In the genomic region with DNA sequence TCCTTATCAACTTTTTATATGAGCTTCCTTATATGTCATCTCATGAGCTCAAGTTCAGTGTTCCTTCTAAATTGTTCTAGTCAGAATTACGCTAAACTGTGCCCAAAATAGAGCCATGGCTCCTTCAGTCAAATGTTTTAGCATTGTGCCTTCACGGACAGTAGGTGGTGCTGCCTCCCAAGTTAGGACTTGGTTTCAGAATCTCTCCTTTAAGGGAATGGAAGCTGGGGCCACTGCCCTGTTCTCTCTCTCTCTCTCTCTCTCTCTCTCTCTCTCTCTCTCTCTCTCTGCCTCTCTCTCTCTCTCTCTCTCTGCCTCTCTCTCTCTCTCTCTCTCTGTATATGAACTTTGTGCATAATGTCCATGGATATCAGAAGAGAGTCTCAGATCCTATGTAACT, we compare ENCODE assay signal across 9 mouse cellular contexts. TPM values are rescaled to one million over a fixed set of nuclear protein-coding genes. Genes with fewer than 3 reads are reported as not detected.
DNase-seq lines count a peak whose midpoint lies in the region; ATAC-seq and TF ChIP-seq lines count a peak whose summit lies in the region.
"Had no signal": no experiment of that assay in that cellular context is flagged by ENCODE, and none has a peak within 500 bp of the region (broad histone marks: within the 10 kb centered on the region; RNA-seq: fewer than 3 reads in every experiment).

No protein-coding gene starts in this region.

- H3ac ChIP-seq in C2C12 (ENCODE audit: control insufficient read depth, insufficient read length, low read depth), result no peak overlapping the region

- no peak overlapping the region for H3K4me2 ChIP-seq in midbrain, embryonic 13.5 days (replicated peaks)

- no peaks in the 10 kb centered on the region for H3K27me3 ChIP-seq in C2C12 (ENCODE audit: control insufficient read depth, insufficient read depth, insufficient read length)
- H3K27me3 ChIP-seq in midbrain, embryonic 13.5 days, result peaks cover 4% of the 10 kb centered on the region; the same call in 1 of the 2 replicates

- peak; percentile 8 for DNase-seq in gastrocnemius, adult 18-20 months (ENCODE audit: low spot score)
- no peak for DNase-seq in gastrocnemius, postnatal 36 days
- DNase-seq in adrenal gland, postnatal 10 days, result peak; percentile 58
- DNase-seq in forelimb bud, embryonic 11.5 days (ENCODE audit: low read depth, low spot score), result peak; percentile 43
- DNase-seq in left cerebral cortex, postnatal 10 days (ENCODE audit: extremely low spot score in 1 of 2, low spot score in 2 of 2), result peak; percentile 20 to 36
- peak; percentile 31 for DNase-seq in thymus, postnatal 25 days

- peak; percentile 38 for TF ChIP-seq CTCF in C2C12 (IDR thresholded peaks at IDR 0.05; ENCODE audit: control insufficient read depth, insufficient read depth, insufficient read length)

- WGBS in midbrain, embryonic 13.5 days, result 15% methylated on average over 2 of the region's 2 CpGs

- H3K27ac ChIP-seq in midbrain, embryonic 13.5 days, result no peak overlapping the region

- H3K4me1 ChIP-seq in midbrain, embryonic 13.5 days (replicated peaks), result no peaks in the 10 kb centered on the region

- H3K4me3 ChIP-seq in C2C12 (ENCODE audit: insufficient read depth, poor library complexity, severe bottlenecking), result no peak overlapping the region
- H3K4me3 ChIP-seq in midbrain, embryonic 13.5 days (replicated peaks), result no peak overlapping the region

- H3K36me3 ChIP-seq in C2C12 (ENCODE audit: control insufficient read depth, insufficient read depth), result no peaks in the 10 kb centered on the region
- no peaks in the 10 kb centered on the region for H3K36me3 ChIP-seq in midbrain, embryonic 13.5 days

- peak; percentile 60; the same call in 1 of the 2 replicates for ATAC-seq in midbrain, embryonic 13.5 days

- H3K9ac ChIP-seq in midbrain, embryonic 13.5 days (replicated peaks), result no peak overlapping the region

- no peaks in the 10 kb centered on the region for H3K9me3 ChIP-seq in midbrain, embryonic 13.5 days

- intact Hi-C loops in gastrocnemius, postnatal 36 days (cut with DNase I), result no loop called here
- intact Hi-C loops in left cerebral cortex, postnatal 10 days (cut with DNase I), result loop anchor here (5.0 kb wide), 1 partner anchor 310 kb away; a partner anchor contains a TSS

- no peaks in the 10 kb centered on the region for H3K79me2 ChIP-seq in C2C12 (ENCODE audit: control insufficient read depth, insufficient read depth)

- H3K79me3 ChIP-seq in C2C12 (ENCODE audit: low read depth), result no peaks in the 10 kb centered on the region

TF ChIP-seq in C2C12, 6 proteins besides CTCF, POLR2A, EP300 and RAD21:
- TF ChIP-seq FOSL1 (IDR thresholded peaks at IDR 0.05; ENCODE audit: insufficient read depth, low read length, poor library complexity, severe bottlenecking) (no peak), CEBPB (IDR thresholded peaks at IDR 0.05; ENCODE audit: low read depth) (no peak), USF1 (IDR thresholded peaks at IDR 0.05; ENCODE audit: low read depth) (no peak), MYOG (IDR thresholded peaks at IDR 0.05; ENCODE audit: control insufficient read depth, extremely low read depth, insufficient read length) (no peak), MAX (IDR thresholded peaks at IDR 0.05) (no peak), MYOD1 (IDR thresholded peaks at IDR 0.05; ENCODE audit: control insufficient read depth, insufficient read length, low read depth) (no peak)

RNA-seq across cellular contexts. Expression of a gene that starts 2.4 kb away (rescaled TPM):
- not detected for total RNA-seq in gastrocnemius, adult 18-20 months (2021)
- total RNA-seq in gastrocnemius, postnatal 36 days (2021), result not detected
- polyA plus RNA-seq in C2C12 (2012; fragmentation: generic; extraction: Trizol), result not detected
- total RNA-seq in adrenal gland, postnatal 10 days (2021), result not detected
- not detected for total RNA-seq in left cerebral cortex, postnatal 10 days (2021)
- polyA plus RNA-seq in midbrain, embryonic 13.5 days (2015; fragmentation: Nextera tagmentation; extraction: Ambion mirVana), result not detected in 2 replicates
- total RNA-seq: left cerebral cortex, postnatal 36 days had no signal

RNA-seq across cellular contexts. Expression of a gene that starts 5.6 kb away (rescaled TPM):
- not detected for total RNA-seq in gastrocnemius, adult 18-20 months (2021)
- total RNA-seq in gastrocnemius, postnatal 36 days (2021), result not detected
- polyA plus RNA-seq in C2C12 (2012; fragmentation: generic; extraction: Trizol), result not detected
- not detected for total RNA-seq in adrenal gland, postnatal 10 days (2021)
- total RNA-seq in left cerebral cortex, postnatal 10 days (2021), result not detected
- polyA plus RNA-seq in midbrain, embryonic 13.5 days (2015; fragmentation: Nextera tagmentation; extraction: Ambion mirVana), result not detected in 2 replicates
- total RNA-seq: left cerebral cortex, postnatal 36 days had no signal

RNA-seq across cellular contexts. Expression of a gene that starts 23.0 kb away (rescaled TPM):
- total RNA-seq in gastrocnemius, adult 18-20 months (2021), result not detected
- total RNA-seq in gastrocnemius, postnatal 36 days (2021), result not detected
- polyA plus RNA-seq in C2C12 (2012; fragmentation: generic; extraction: Trizol), result not detected
- 1 to 10 TPM; 2.1 to 5.4 TPM for total RNA-seq in adrenal gland, postnatal 10 days (2021)
- total RNA-seq in left cerebral cortex, postnatal 10 days (2021), result under 1 TPM in 1 of 2 experiments, not detected in 1; 0.19 TPM
- polyA plus RNA-seq in midbrain, embryonic 13.5 days (2015; fragmentation: Nextera tagmentation; extraction: Ambion mirVana), result 1.2 and 2.0 TPM in 2 replicates
- total RNA-seq: left cerebral cortex, postnatal 36 days had no signal

RNA-seq across cellular contexts. Expression of a gene that starts 25.4 kb away (rescaled TPM):
- not detected for total RNA-seq in gastrocnemius, adult 18-20 months (2021)
- not detected for total RNA-seq in gastrocnemius, postnatal 36 days (2021)
- polyA plus RNA-seq in C2C12 (2012; fragmentation: generic; extraction: Trizol), result 0.04 TPM
- total RNA-seq in adrenal gland, postnatal 10 days (2021), result not detected
- total RNA-seq in left cerebral cortex, postnatal 10 days (2021), result not detected
- 0.22 and 0.58 TPM in 2 replicates for polyA plus RNA-seq in midbrain, embryonic 13.5 days (2015; fragmentation: Nextera tagmentation; extraction: Ambion mirVana)
- total RNA-seq: left cerebral cortex, postnatal 36 days had no signal

RNA-seq across cellular contexts. Expression of a gene that starts 50.4 kb away (rescaled TPM):
- under 1 TPM; 0.23 to 0.24 TPM for total RNA-seq in gastrocnemius, adult 18-20 months (2021)
- total RNA-seq in gastrocnemius, postnatal 36 days (2021), result not detected
- polyA plus RNA-seq in C2C12 (2012; fragmentation: generic; extraction: Trizol), result 0.02 TPM
- total RNA-seq in adrenal gland, postnatal 10 days (2021), result under 1 TPM in 1 of 2 experiments, not detected in 1; 0.33 TPM
- 1 to 10 TPM; 1.3 to 2.6 TPM for total RNA-seq in left cerebral cortex, postnatal 10 days (2021)
- polyA plus RNA-seq in midbrain, embryonic 13.5 days (2015; fragmentation: Nextera tagmentation; extraction: Ambion mirVana), result 0.63 and 0.70 TPM in 2 replicates

Comparison
In these comparisons a context has a peak if more than half of its experiments do, and no peak if none do; other contexts are left out.
1. DNase-seq: peak in gastrocnemius, adult 18-20 months (single experiment), adrenal gland, postnatal 10 days (single experiment), forelimb bud, embryonic 11.5 days (single experiment), left cerebral cortex, postnatal 10 days (2 of 2) and thymus, postnatal 25 days (single experiment); none in gastrocnemius, postnatal 36 days (0 of 2).